In the genomic region with DNA sequence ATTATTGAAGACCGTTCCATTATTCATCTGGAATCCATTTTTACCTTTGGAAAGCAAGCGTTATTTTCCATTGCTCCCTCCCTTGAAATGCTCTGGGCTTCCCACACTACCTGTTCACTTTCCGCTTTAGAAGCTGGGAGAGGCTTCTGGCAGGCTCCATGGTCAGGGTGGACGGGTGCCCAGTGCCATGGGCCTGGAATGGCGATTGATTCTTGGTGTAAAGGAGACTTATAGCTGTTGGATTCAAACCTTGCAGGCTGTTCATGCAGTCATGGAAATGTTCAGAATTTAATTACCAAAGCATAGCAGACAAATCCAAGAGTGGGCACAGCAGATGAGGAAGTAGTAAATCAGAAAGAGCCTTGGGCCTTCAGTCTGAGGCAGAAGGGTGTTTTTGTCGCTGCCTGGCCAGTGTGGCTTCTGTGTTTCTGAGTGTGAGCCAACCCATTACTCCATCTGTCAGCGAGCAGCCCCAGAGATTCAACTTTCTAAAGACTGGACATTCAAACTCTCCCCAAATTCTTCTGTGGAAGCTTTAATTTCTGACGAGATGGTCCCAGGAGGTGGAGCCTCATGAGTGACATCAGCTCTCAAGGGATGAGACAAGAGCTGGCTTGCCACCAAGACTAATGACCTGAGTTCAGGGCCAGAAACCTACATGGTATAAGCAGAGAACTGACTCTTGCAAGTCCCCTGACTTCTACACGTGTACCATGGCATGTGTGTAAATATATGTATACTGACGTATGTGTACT, we compare ENCODE assay signal across 26 mouse cellular contexts.
DNase-seq lines count a peak whose midpoint lies in the region; ATAC-seq and TF ChIP-seq lines count a peak whose summit lies in the region.
"Had no signal": no experiment of that assay in that cellular context is flagged by ENCODE, and none has a peak within 500 bp of the region (broad histone marks: within the 10 kb centered on the region; RNA-seq: fewer than 3 reads in every experiment).

No protein-coding gene starts in this region.

- H3K4me1 ChIP-seq in limb, embryonic 14.5 days (ENCODE audit: control insufficient read depth, insufficient read depth, low read length): no peaks in the 10 kb centered on the region
- no peaks in the 10 kb centered on the region for H3K4me1 ChIP-seq in limb, embryonic 10.5 days
- peaks cover 4% of the 10 kb centered on the region; the same call in 1 of the 2 replicates for H3K4me1 ChIP-seq in limb, embryonic 15.5 days
- no peaks in the 10 kb centered on the region for H3K4me1 ChIP-seq in embryonic facial prominence, embryonic 10.5 days
- H3K4me1 ChIP-seq: embryonic facial prominence, embryonic 15.5 days; forebrain, embryonic 10.5 days; heart, embryonic 12.5 days; limb, embryonic 12.5 days; lung, embryonic 15.5 days; midbrain, embryonic 10.5 days had no signal

- H3K9me3 ChIP-seq in limb, embryonic 14.5 days (ENCODE audit: control insufficient read depth, low read length): no peaks in the 10 kb centered on the region
- H3K9me3 ChIP-seq in limb, embryonic 10.5 days (replicated peaks): no peaks in the 10 kb centered on the region
- no peaks in the 10 kb centered on the region for H3K9me3 ChIP-seq in limb, embryonic 15.5 days
- 0 out of 2 replicates have a peak, but pooled peaks cover 3% of the 10 kb centered on the region for H3K9me3 ChIP-seq in embryonic facial prominence, embryonic 10.5 days
- H3K9me3 ChIP-seq: embryonic facial prominence, embryonic 15.5 days; forebrain, embryonic 10.5 days; hindbrain, embryonic 13.5 days; limb, embryonic 12.5 days; lung, embryonic 15.5 days; midbrain, embryonic 10.5 days; neural tube, embryonic 13.5 days had no signal

- no peak overlapping the region for H3K27ac ChIP-seq in limb, embryonic 14.5 days (replicated peaks; ENCODE audit: low read depth, low read length)
- H3K27ac ChIP-seq in limb, embryonic 10.5 days: no peak overlapping the region
- peak overlapping the region; percentile 39 for H3K27ac ChIP-seq in limb, embryonic 15.5 days
- no peak overlapping the region for H3K27ac ChIP-seq in embryonic facial prominence, embryonic 10.5 days (replicated peaks)
- H3K27ac ChIP-seq: embryonic facial prominence, embryonic 15.5 days; forebrain, embryonic 10.5 days; hindbrain, embryonic 13.5 days; limb, embryonic 12.5 days; liver, embryonic 14.5 days; lung, embryonic 15.5 days; macrophage; midbrain, embryonic 10.5 days; neural tube, embryonic 13.5 days had no signal

- 66% methylated on average over 10 of the region's 10 CpGs for WGBS in limb, embryonic 14.5 days
- 88% methylated on average over 10 of the region's 10 CpGs for WGBS in limb, embryonic 10.5 days
- WGBS in limb, embryonic 15.5 days: 60% methylated on average over 10 of the region's 10 CpGs
- 86% methylated on average over 10 of the region's 10 CpGs for WGBS in embryonic facial prominence, embryonic 10.5 days

- H3K36me3 ChIP-seq in limb, embryonic 14.5 days (ENCODE audit: control insufficient read depth, insufficient read depth, low read length): no peaks in the 10 kb centered on the region
- no peaks in the 10 kb centered on the region for H3K36me3 ChIP-seq in limb, embryonic 10.5 days
- no peaks in the 10 kb centered on the region for H3K36me3 ChIP-seq in limb, embryonic 15.5 days
- H3K36me3 ChIP-seq in embryonic facial prominence, embryonic 10.5 days (replicated peaks): no peaks in the 10 kb centered on the region
- H3K36me3 ChIP-seq: embryonic facial prominence, embryonic 15.5 days; forebrain, embryonic 10.5 days; heart, embryonic 12.5 days; hindbrain, embryonic 13.5 days; limb, embryonic 12.5 days; lung, embryonic 15.5 days; midbrain, embryonic 10.5 days; neural tube, embryonic 13.5 days had no signal

- TF ChIP-seq POLR2A in limb, embryonic 14.5 days (IDR thresholded peaks at IDR 0.05; ENCODE audit: borderline replicate concordance, extremely low read depth, insufficient read depth, insufficient read length): no peak

- H3K27me3 ChIP-seq in limb, embryonic 14.5 days (ENCODE audit: control insufficient read depth, insufficient read depth, low read length): no peaks in the 10 kb centered on the region
- no peaks in the 10 kb centered on the region for H3K27me3 ChIP-seq in limb, embryonic 10.5 days (ENCODE audit: low read depth, poor library complexity, severe bottlenecking)
- no peaks in the 10 kb centered on the region for H3K27me3 ChIP-seq in limb, embryonic 15.5 days
- H3K27me3 ChIP-seq in embryonic facial prominence, embryonic 10.5 days (replicated peaks; ENCODE audit: low read depth, poor library complexity, severe bottlenecking): no peaks in the 10 kb centered on the region
- H3K27me3 ChIP-seq: embryonic facial prominence, embryonic 15.5 days; heart, embryonic 12.5 days; hindbrain, embryonic 13.5 days; limb, embryonic 12.5 days; lung, embryonic 15.5 days; neural tube, embryonic 13.5 days had no signal

- no peak for ATAC-seq in limb, embryonic 14.5 days (ENCODE audit: low FRiP score, low read depth)
- peak; percentile 61; the same call in 1 of the 2 replicates for ATAC-seq in limb, embryonic 15.5 days (ENCODE audit: insufficient number of reproducible peaks, low FRiP score, low TSS enrichment, low read depth)
- ATAC-seq: forebrain, postnatal 0 days had no signal

- no peak overlapping the region for H3K4me2 ChIP-seq in limb, embryonic 14.5 days (replicated peaks; ENCODE audit: low read depth, low read length, severe bottlenecking)
- H3K4me2 ChIP-seq in limb, embryonic 15.5 days: no peak overlapping the region
- H3K4me2 ChIP-seq: embryonic facial prominence, embryonic 15.5 days; heart, embryonic 12.5 days; hindbrain, embryonic 13.5 days; limb, embryonic 12.5 days; lung, embryonic 15.5 days; neural tube, embryonic 13.5 days had no signal

- peak; percentile 34 for DNase-seq in limb, embryonic 14.5 days (ENCODE audit: low spot score)
- DNase-seq in limb, embryonic 10.5 days (ENCODE audit: low spot score): no peak
- DNase-seq in adrenal gland, postnatal 14 days: peak; percentile 60
- peak; percentile 39 for DNase-seq in cerebellum, adult 8-10 months
- DNase-seq in embryonic facial prominence, embryonic 10.5 days (ENCODE audit: low spot score): no peak
- no peak for DNase-seq in layer of hippocampus, postnatal 10 days (ENCODE audit: low spot score in 2 of 2)
- DNase-seq: B cell, adult 2 months; embryo, embryonic 11 days; forebrain, postnatal 0 days; heart, adult 11 months; heart, postnatal 14 days; kidney, adult 9 months; kidney, postnatal 36 days; spleen, adult 18-20 months; thymus, adult 18-20 months had no signal

- H3K9ac ChIP-seq in limb, embryonic 14.5 days (ENCODE audit: low read depth, low read length, severe bottlenecking): no peak overlapping the region
- no peak overlapping the region for H3K9ac ChIP-seq in limb, embryonic 15.5 days
- H3K9ac ChIP-seq: embryonic facial prominence, embryonic 15.5 days; forebrain, postnatal 0 days; heart, embryonic 12.5 days; hindbrain, embryonic 13.5 days; limb, embryonic 12.5 days; liver, embryonic 14.5 days; lung, embryonic 15.5 days; neural tube, embryonic 13.5 days had no signal

- no peak overlapping the region for H3K4me3 ChIP-seq in limb, embryonic 14.5 days (replicated peaks; ENCODE audit: low read length)
- no peak overlapping the region for H3K4me3 ChIP-seq in limb, embryonic 10.5 days
- no peak overlapping the region for H3K4me3 ChIP-seq in limb, embryonic 15.5 days
- no peak overlapping the region for H3K4me3 ChIP-seq in embryonic facial prominence, embryonic 10.5 days
- H3K4me3 ChIP-seq: embryonic facial prominence, embryonic 15.5 days; forebrain, embryonic 10.5 days; heart, embryonic 12.5 days; hindbrain, embryonic 13.5 days; limb, embryonic 12.5 days; lung, embryonic 15.5 days; midbrain, embryonic 10.5 days; neural tube, embryonic 13.5 days had no signal

Comparison
In these comparisons a context has a peak if more than half of its experiments do, and no peak if none do; other contexts are left out.
1. DNase-seq: peak in limb, embryonic 14.5 days (single experiment), adrenal gland, postnatal 14 days (single experiment) and cerebellum, adult 8-10 months (single experiment); none in limb, embryonic 10.5 days (single experiment), embryonic facial prominence, embryonic 10.5 days (single experiment) and layer of hippocampus, postnatal 10 days (0 of 2).